Mouse (Mus musculus) telencephalon, adult 2 months (tissue): ENCODE data around the gene Blm.

Source experiments
- DNase-seq: peaks from one replicate; pipeline ENCODE4 v3.0.0-alpha.2; 2011; ENCODE audit warnings: low read depth, low spot score

The Blm gene

GRCm38 (mm10) chr7:80407712-80408111, 127.2 kb downstream of the Blm start:
- no peak for DNase-seq

- no peak for DNase-seq
Measured at GRCm38 (mm10) chr7:80406186-80406585, 128.7 kb downstream of the Blm start.

- DNase-seq = no peak
Measured at GRCm38 (mm10) chr7:80405188-80405695, 129.7 kb downstream of the Blm start, which contains the start of gene Furin. TSS of gene Furin (minus strand) at chr7:80405436.
